Mouse (Mus musculus) liver, embryonic 14.5 days (tissue): ENCODE measurements around the gene Hyou1. TPM values are rescaled to one million over a fixed set of nuclear protein-coding genes. Genes with fewer than 3 reads are reported as not detected.
"Not testable (repeated sequence)": the region's sequence is repeated elsewhere in the genome, so short reads cannot be mapped to it uniquely, and the experiment has no call there.

ENCODE experiments used
- ATAC-seq: fragments of 200-750 bp; cut with Nextera tagmentation; 2 replicates; pipeline ENCODE4 v1.8.0; 2017; ENCODE audit warnings: moderate number of reproducible peaks, mild to moderate bottlenecking, moderate library complexity; ENCODE audit not compliant: insufficient read depth
- DNase-seq, 3 experiments: peaks; one replicate each; pipeline ENCODE4 v3.0.0-alpha.2; 2012 to 2013; ENCODE audit warnings: low read depth in 3 of 3, low spot score in 3 of 3
- H3K27ac ChIP-seq: fragments of 300-500 bp; sonication (generic); 2 replicates; pipeline ENCODE4 v1.5.1; 2014; ENCODE audit warnings: moderate library complexity, mild to moderate bottlenecking, control low read depth, inconsistent platforms
- H3K27me3 ChIP-seq: fragments of 300-500 bp; sonication (generic); 2 replicates; pipeline ENCODE4 v1.6.1; 2014; ENCODE audit warnings: mild to moderate bottlenecking, low read length, moderate library complexity; ENCODE audit not compliant: control insufficient read depth, insufficient read depth
- H3K36me3 ChIP-seq: fragments of 300-500 bp; sonication (generic); replicated peaks from 2 replicates; pipeline ENCODE4 v1.6.1; 2014; ENCODE audit warnings: low read depth; ENCODE audit not compliant: control insufficient read depth, insufficient read depth
- H3K4me1 ChIP-seq, 2 experiments: fragments of 200-500 bp in 1 of 2; fragments of 300-500 bp in 1 of 2; sonication (generic) in 1 of 2; replicated peaks; 2 replicates each; pipeline ENCODE4 v1.6.1; 2012 to 2014; ENCODE audit warnings: antibody characterized with exemption in 1 of 2, inconsistent platforms in 1 of 2, low read length in 1 of 2; ENCODE audit not compliant: control insufficient read depth in 2 of 2, insufficient read depth in 2 of 2
- H3K4me2 ChIP-seq: fragments of 300-500 bp; sonication (generic); 2 replicates; pipeline ENCODE4 v1.6.1; 2014; ENCODE audit warnings: low read depth, mild to moderate bottlenecking, control low read depth, moderate library complexity
- H3K4me3 ChIP-seq, 2 experiments: fragments of 200-500 bp in 1 of 2; fragments of 300-500 bp in 1 of 2; sonication (generic) in 1 of 2; 2 replicates each; pipeline ENCODE4 v1.5.1; 2012 to 2014; ENCODE audit warnings: low read depth in 2 of 2, low read length in 2 of 2, mild to moderate bottlenecking in 2 of 2, control low read depth in 1 of 2, inconsistent platforms in 1 of 2, moderate library complexity in 1 of 2; ENCODE audit not compliant: insufficient read depth in 1 of 2
- H3K9ac ChIP-seq: fragments of 300-500 bp; sonication (generic); replicated peaks from 2 replicates; pipeline ENCODE4 v1.6.1; 2014; ENCODE audit warnings: mild to moderate bottlenecking, control low read depth, moderate library complexity
- H3K9me3 ChIP-seq: fragments of 300-500 bp; sonication (generic); 2 replicates; pipeline ENCODE4 v1.6.1; 2016; ENCODE audit warnings: low read length, mixed read lengths; ENCODE audit not compliant: control insufficient read depth
- CTCF ChIP-seq: IDR thresholded peaks from 2 replicates; pipeline ENCODE4 v1.5.1; 2016; ENCODE audit warnings: antibody characterized with exemption, low read depth, control low read depth
- EP300 ChIP-seq: IDR thresholded peaks from 2 replicates; pipeline ENCODE4 v1.6.1; 2016; ENCODE audit warnings: antibody characterized with exemption, low read depth
- WGBS: fragments of 180-500 bp; shearing (Covaris S2); extraction: QIAGEN DNeasy Blood & Tissue Kit; methylation state at CpG from one replicate; pipeline ENCODE4 v1.1.7; 2014; ENCODE audit not compliant: insufficient replicate concordance; 5-methylcytosine and 5-hydroxymethylcytosine counted together
- polyA plus RNA-seq, 2 experiments: library from polyadenylated mRNA; depleted of rRNA in 1 of 2; stranded (reverse) in 1 of 2; unstranded in 1 of 2; fragments of >200 nt; fragmentation: Nextera tagmentation in 1 of 2; extraction: Ambion mirVana in 1 of 2; gene quantifications; 2 replicates each; pipeline versions ENCODE4 v1.2.1 to v1.2.3; 2012 to 2014

Hyou1 gene
- polyA plus RNA-seq, 2 experiments, result 12.5 to 16.5 TPM

GRCm38 (mm10) chr9:44351396-44351795, 27.9 kb upstream of the Hyou1 start:
- ATAC-seq (no peak), DNase-seq (no peak)
- no peak for TF ChIP-seq EP300
- TF ChIP-seq CTCF, result no peak
- Histone ChIP-seq H3K4me3 (no peak overlapping the region), H3K36me3 (peaks cover 68% of the 10 kb centered on the region), H3K27me3 (no peaks in the 10 kb centered on the region), H3K4me1 (no peaks in the 10 kb centered on the region), H3K9ac (no peak overlapping the region), H3K27ac (no peak overlapping the region), H3K4me2 (no peak overlapping the region), H3K9me3 (no peaks in the 10 kb centered on the region)
- WGBS, result 86% methylated on average over 4 of the region's 4 CpGs

- Histone ChIP-seq H3K4me2 (no peak overlapping the region), H3K4me3 (no peak overlapping the region), H3K27me3 (no peaks in the 10 kb centered on the region), H3K9me3 (no peaks in the 10 kb centered on the region), H3K4me1 (no peaks in the 10 kb centered on the region), H3K36me3 (peaks cover 73% of the 10 kb centered on the region), H3K9ac (no peak overlapping the region), H3K27ac (no peak overlapping the region)
- DNase-seq, result no peak
- 85% methylated on average over 10 of the region's 10 CpGs for WGBS
- ATAC-seq, result no peak
- TF ChIP-seq EP300 (no peak), CTCF (no peak)
These were observed 27.0 kb upstream of the Hyou1 start for GRCm38 (mm10) chr9:44352337-44352736.

GRCm38 (mm10) chr9:44353142-44353541, 26.1 kb upstream of the Hyou1 start:
- whole genome bisulfite sequencing, result 82% methylated on average over 6 of the region's 6 CpGs
- peaks cover 73% of the 10 kb centered on the region for H3K36me3 ChIP-seq
- H3K4me1 ChIP-seq, result no peaks in the 10 kb centered on the region
- no peaks in the 10 kb centered on the region for H3K9me3 ChIP-seq
- no peak for DNase-seq
- no peak overlapping the region for H3K4me3 ChIP-seq
- no peak overlapping the region for H3K4me2 ChIP-seq
- no peak for ATAC-seq
- no peak for TF ChIP-seq EP300
- TF ChIP-seq CTCF, result no peak
- H3K27me3 ChIP-seq, result no peaks in the 10 kb centered on the region
- H3K27ac ChIP-seq, result no peak overlapping the region
- no peak overlapping the region for H3K9ac ChIP-seq

GRCm38 (mm10) chr9:44357207-44357606, 22.1 kb upstream of the Hyou1 start:
- ATAC-seq (no peak), DNase-seq (peak in 1 of 3 experiments; percentile 54)
- WGBS, result 63% methylated on average over 4 of the region's 4 CpGs

GRCm38 (mm10) chr9:44361190-44361917, 17.9 kb upstream of the Hyou1 start, which contains the start of gene Vps11:
TSS of gene Vps11 (minus strand) at chr9:44361670.
- Histone ChIP-seq H3K27me3 (no peaks in the 10 kb centered on the region), H3K4me2 (peak within 1 kb of the TSS; percentile 86), H3K9me3 (no peaks in the 10 kb centered on the region), H3K4me1 (peaks cover 6 to 7% of the 10 kb centered on the region in 2 experiments; a peak in 3 of 4 replicates), H3K4me3 (peak within 1 kb of the TSS; percentile 91 to 93), H3K9ac (peak within 1 kb of the TSS; percentile 82), H3K36me3 (peaks cover 26% of the 10 kb centered on the region), H3K27ac (peak within 1 kb of the TSS; percentile 77)
- DNase-seq, result peak; percentile 94 to 96 (median 95)
- under 1% methylated on average over 44 of the region's 44 CpGs for WGBS
- ATAC-seq, result peak; percentile 88
- 0 out of 2 replicates have a peak, but pooled peaks have one; percentile 15 for TF ChIP-seq EP300
- peak; percentile 31; the same call in 1 of the 2 replicates for TF ChIP-seq CTCF

More at GRCm38 (mm10) chr9:44357207-44357606, 22.1 kb upstream of the Hyou1 start:
- Histone ChIP-seq H3K9me3 (no peaks in the 10 kb centered on the region), H3K36me3 (peaks cover 62% of the 10 kb centered on the region), H3K9ac (no peak overlapping the region; the same call in 1 of the 2 replicates), H3K4me1 (peaks cover 6 to 7% of the 10 kb centered on the region in 2 experiments; a peak in 3 of 4 replicates), H3K27me3 (no peaks in the 10 kb centered on the region), H3K4me3 (no peak overlapping the region), H3K27ac (no peak overlapping the region), H3K4me2 (no peak overlapping the region; the same call in 1 of the 2 replicates)
- TF ChIP-seq EP300 (no peak), CTCF (peak; percentile 66)

- H3K36me3 ChIP-seq, result peaks cover 21% of the 10 kb centered on the region
- peak overlapping the region; percentile 77 for H3K27ac ChIP-seq
- H3K9me3 ChIP-seq, H3K27me3 ChIP-seq, DNase-seq, H3K4me1 ChIP-seq: not testable (repeated sequence)
- peak overlapping the region; percentile 91 to 93; a peak in 3 of 4 replicates for H3K4me3 ChIP-seq
- peak; percentile 44; the same call in 1 of the 2 replicates for ATAC-seq
- peak overlapping the region; percentile 86 for H3K4me2 ChIP-seq
- peak overlapping the region; percentile 56 for H3K9ac ChIP-seq
- WGBS, result 36% methylated on average over 4 of the region's 4 CpGs
These were observed 17.4 kb upstream of the Hyou1 start for GRCm38 (mm10) chr9:44361931-44362330.
